Mouse (Mus musculus): ENCODE results near the gene Tmem30a. TPM values are rescaled to one million over a fixed set of nuclear protein-coding genes. Genes with fewer than 3 reads are reported as not detected.

Gene Tmem30a
- total RNA-seq, 2 experiments from 2014 or later: 115 to 146 TPM

Other genes starting within 250 kb of the Tmem30a start
- 10 to 100 TPM; 15.7 to 21.2 TPM for gene Col12a1, start 74.7 kb downstream of the Tmem30a start, total RNA-seq (2021)
- 100 to 1,000 TPM; 369 to 384 TPM for gene Cox7a2, start 33.6 kb downstream of the Tmem30a start, total RNA-seq (2021)
- gene Filip1, start 219.3 kb upstream of the Tmem30a start, total RNA-seq (2021): 10 to 100 TPM; 66.6 to 80.8 TPM

Data from adrenal gland, postnatal 36 days (tissue).